Mouse (Mus musculus) brain, embryonic 14.5 days (tissue): ENCODE measurements around the gene Sulf2.

Source experiments
- CTCF ChIP-seq: fragments of 200-500 bp; IDR thresholded peaks from 2 replicates; pipeline ENCODE4 v1.5.1; 2012; ENCODE audit warnings: inconsistent platforms, mild to moderate bottlenecking, moderate library complexity, borderline replicate concordance; ENCODE audit not compliant: insufficient read depth, insufficient read length; ENCODE audit errors: extremely low read depth
- POLR2A ChIP-seq: fragments of 200-500 bp; IDR thresholded peaks from 2 replicates; pipeline ENCODE4 v1.6.1; 2012; ENCODE audit warnings: mild to moderate bottlenecking, inconsistent platforms, borderline replicate concordance; ENCODE audit not compliant: poor library complexity, insufficient read depth, insufficient read length, severe bottlenecking; ENCODE audit errors: extremely low read depth

GRCm38 (mm10) chr2:166168868-166169267, 13.4 kb upstream of the Sulf2 start:
- no peak for TF ChIP-seq POLR2A
- no peak for TF ChIP-seq CTCF
